Mouse (Mus musculus) olfactory bulb, adult 2 months (tissue): ENCODE data around the gene Atg101. TPM values are rescaled to one million over a fixed set of nuclear protein-coding genes. Genes with fewer than 3 reads are reported as not detected.

Experiments
- H3K27ac ChIP-seq: fragments of 200-500 bp; 2 replicates; pipeline ENCODE4 v1.5.1; 2012; ENCODE audit warnings: low read depth, low read length; ENCODE audit not compliant: insufficient read depth
- H3K4me1 ChIP-seq: fragments of 200-500 bp; 2 replicates; pipeline ENCODE4 v1.6.1; 2012; ENCODE audit warnings: low read length; ENCODE audit not compliant: control insufficient read depth, insufficient read depth
- H3K4me3 ChIP-seq: fragments of 200-500 bp; 2 replicates; pipeline ENCODE4 v1.5.1; 2012; ENCODE audit warnings: mild to moderate bottlenecking, low read depth, low read length, moderate library complexity; ENCODE audit not compliant: insufficient read depth
- CTCF ChIP-seq: fragments of 200-500 bp; IDR thresholded peaks from 2 replicates; pipeline ENCODE4 v1.5.1; 2012; ENCODE audit warnings: low read depth, mild to moderate bottlenecking, low read length, moderate library complexity; ENCODE audit not compliant: insufficient read depth
- POLR2A ChIP-seq: fragments of 200-500 bp; IDR thresholded peaks from 2 replicates; pipeline ENCODE4 v1.6.1; 2012; ENCODE audit warnings: mild to moderate bottlenecking, low read depth, low read length, moderate library complexity; ENCODE audit not compliant: insufficient read depth
- WGBS: fragments of 180-500 bp; shearing (Covaris S2); methylation state at CpG from one replicate; pipeline ENCODE4 v1.1.7; 2018; 5-methylcytosine and 5-hydroxymethylcytosine counted together
- polyA plus RNA-seq: library from polyadenylated mRNA; stranded (reverse); fragments of >200 nt; gene quantifications from 2 replicates; pipeline ENCODE4 v1.2.4, GENCODE M21; 2012; ENCODE audit warnings: low replicate concordance; ENCODE audit not compliant: missing spikeins, insufficient read depth, insufficient read length

The Atg101 gene
- polyA plus RNA-seq, 1 experiment = not detected

DNA sequence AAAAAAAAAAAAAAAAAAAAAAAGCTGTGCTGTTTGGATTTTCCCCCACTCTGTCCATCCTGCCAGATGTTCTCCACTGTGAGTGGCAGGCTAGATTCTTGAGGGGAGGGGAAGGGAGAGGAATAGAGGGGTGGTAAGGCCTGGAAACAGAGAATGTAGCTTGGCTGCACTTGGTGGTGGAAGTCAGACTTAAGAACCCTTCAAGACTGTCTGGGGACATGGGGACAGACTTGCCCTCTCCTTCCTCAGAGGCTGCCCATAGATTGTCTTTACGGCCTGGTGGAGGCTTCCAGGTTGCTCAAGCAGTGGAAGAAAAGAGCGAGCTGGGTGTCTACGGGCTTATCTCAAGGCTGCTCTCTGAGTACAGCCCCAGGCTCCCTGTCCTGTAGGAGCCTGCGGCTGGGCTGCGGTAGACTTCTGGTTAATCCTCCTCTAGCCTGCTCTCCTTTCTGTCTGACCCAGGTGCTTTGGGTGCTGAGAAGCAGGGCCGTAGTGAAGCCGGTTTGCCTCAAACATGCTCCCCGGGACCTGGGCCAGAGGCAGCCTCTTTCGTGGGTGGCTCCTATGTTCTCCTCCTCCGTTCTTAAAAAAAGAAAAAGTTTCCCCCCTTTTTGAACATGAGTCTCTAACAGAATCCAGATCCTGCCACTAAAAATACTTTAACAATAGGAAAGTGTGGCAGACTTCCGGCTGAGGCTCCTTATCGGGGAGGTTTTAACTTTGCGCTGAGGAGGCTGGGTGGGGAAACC is 23.0 kb upstream of the Atg101 start:
- H3K4me3 ChIP-seq = no peak overlapping the region
- WGBS = 34% methylated on average over 13 of the region's 13 CpGs
- no peak overlapping the region for H3K27ac ChIP-seq

DNA sequence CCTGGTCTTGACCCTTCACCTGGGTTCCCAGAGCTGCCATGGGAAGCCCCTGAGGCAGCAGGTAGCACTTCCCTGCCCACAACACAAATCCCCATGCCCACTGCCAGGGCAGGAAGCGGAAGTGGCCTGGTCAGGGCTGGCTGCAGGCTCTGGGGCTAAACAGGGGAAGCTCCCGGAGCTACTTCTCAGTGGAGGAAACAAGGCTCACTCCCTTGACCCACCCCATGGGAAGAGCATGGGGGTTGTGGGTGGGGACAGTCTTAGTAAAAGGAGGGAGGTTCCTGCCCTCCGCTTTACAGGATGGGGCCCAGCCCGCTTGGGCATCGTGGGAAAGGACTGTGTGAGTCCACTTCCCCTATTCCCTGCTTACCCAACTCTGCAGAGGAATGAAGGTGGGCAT is 21.6 kb upstream of the Atg101 start:
- Histone ChIP-seq H3K4me3 (no peak overlapping the region), H3K4me1 (peaks cover 61% of the 10 kb centered on the region), H3K27ac (no peak overlapping the region)
- 80% methylated on average over 5 of the region's 5 CpGs for WGBS
- TF ChIP-seq POLR2A (no peak), CTCF (no peak)

More for the DNA sequence above, 23.0 kb upstream of the Atg101 start:
- TF ChIP-seq POLR2A (no peak), CTCF (no peak)
- H3K4me1 ChIP-seq = peaks cover 68% of the 10 kb centered on the region

DNA sequence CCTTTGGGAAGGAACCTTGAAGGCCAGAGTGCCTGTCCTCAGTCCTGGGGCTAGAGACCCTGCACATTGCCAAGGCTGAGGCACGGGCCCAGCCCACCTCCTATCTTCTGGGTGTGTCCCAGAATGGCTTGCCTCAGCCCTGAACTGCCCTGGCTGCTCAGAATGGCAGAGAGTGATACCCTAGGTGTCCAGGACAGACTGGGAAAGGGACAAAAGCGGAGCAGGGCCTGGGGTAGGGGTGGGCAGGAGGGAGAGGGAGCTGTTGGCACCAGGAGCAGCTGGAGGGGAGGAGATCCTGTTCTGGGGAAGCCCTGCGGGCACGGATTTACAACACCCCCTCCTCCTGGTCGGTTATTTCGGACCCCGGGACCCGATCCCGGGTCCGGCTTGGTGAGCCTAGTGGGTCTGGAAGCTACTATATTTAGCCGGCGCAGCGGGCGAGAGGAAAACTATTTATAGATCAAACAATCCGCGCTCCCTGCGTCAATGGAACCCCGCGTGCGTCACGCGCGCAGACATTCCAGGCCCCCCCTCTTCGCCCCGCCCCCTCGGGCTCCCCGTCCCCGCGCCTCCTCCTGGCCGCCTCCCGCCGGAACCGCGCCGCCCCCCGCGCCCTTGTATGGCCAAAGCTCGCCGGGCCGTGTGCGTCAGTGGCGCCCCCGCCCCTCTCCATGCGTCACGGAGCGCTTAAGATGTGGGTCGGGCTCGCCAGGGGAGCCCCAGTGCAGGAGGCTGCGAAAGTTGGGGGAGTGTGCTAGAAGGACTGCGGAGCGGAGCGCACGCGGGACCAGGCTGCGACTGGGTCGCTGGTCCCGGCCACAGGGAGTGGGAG is 17.7 kb upstream of the Atg101 start:
- TF ChIP-seq CTCF (no peak), POLR2A (peak; percentile 86)
- Histone ChIP-seq H3K4me3 (peak overlapping the region; percentile 53), H3K27ac (peak overlapping the region; percentile 84), H3K4me1 (peaks cover 68% of the 10 kb centered on the region)
- 1% methylated on average over 56 of the region's 57 CpGs for WGBS

DNA sequence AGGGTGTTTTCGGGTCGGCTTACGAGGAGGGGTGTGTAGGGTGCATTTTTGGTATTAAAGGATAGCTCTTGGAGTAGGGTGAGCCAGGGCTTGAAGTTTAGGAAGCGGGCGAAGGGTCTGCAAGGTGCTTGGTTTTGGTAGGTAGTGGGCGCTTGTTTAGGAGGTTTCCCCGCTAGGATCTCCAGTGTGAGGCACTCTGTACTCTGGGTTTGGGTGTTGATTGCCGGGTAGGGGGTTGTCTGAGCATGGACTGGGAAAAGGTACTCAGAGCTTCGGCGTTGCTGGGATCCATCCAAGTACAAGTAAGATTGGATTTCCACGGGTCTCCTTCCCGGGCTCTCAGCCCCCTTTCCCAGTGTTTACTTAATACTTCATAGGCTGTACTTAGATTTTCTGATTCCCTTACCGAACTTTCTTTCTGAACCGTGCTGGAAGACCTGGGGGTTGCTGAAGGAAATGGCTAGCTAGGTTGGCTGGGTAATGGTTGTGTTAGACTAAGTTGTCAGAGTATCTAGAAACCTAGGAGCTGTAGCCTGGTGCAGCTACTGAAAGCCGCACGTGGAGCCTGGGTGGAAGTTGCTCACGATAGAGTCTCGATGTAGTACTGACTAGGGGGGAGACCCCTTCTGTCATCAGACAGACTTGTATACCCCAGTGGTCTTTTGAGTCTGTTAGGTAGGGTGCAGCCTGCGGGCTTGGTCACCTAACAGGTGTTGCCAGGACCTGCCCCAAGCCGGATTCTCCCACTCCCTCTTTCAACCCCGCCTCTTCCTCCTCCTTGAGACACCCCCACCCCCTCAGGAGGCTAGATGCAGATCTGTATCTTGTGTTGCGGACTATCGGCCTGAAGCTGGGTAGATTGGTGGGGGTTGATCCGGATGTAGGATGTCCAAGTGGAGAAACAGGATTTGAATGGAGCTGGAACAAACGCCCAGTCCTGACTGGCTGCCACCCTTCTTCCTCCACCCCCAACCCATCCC is 16.7 kb upstream of the Atg101 start:
- WGBS = 4% methylated on average over 25 of the region's 25 CpGs
- no peak for TF ChIP-seq CTCF
- TF ChIP-seq POLR2A = no peak
- peak overlapping the region; percentile 73 for H3K27ac ChIP-seq

DNA sequence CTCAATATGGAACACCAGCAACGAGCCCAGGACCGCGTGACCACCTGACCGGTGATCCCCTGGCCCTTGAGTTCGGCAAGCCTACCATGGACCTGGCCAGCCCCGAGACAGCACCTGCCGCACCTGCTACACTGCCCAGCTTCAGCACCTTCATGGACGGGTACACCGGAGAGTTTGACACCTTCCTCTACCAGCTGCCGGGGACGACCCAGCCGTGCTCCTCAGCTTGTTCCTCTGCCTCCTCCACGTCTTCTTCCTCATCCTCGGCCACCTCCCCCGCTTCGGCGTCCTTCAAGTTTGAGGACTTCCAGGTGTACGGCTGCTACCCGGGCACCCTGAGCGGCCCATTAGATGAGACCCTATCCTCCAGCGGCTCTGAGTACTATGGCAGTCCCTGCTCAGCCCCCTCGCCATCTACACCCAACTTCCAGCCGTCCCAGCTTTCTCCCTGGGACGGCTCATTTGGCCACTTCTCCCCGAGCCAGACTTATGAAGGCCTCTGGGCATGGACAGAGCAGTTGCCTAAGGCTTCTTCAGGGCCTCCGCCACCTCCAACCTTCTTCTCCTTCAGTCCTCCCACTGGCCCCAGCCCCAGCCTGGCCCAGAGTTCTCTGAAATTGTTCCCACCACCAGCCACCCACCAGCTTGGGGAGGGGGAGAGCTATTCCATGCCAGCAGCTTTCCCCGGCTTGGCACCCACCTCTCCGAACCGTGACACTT is 13.8 kb upstream of the Atg101 start:
- Histone ChIP-seq H3K27ac (peak overlapping the region; percentile 64; the same call in 1 of the 2 replicates), H3K4me3 (peak overlapping the region; percentile 41), H3K4me1 (peaks cover 51% of the 10 kb centered on the region)
- no peak for TF ChIP-seq POLR2A
- TF ChIP-seq CTCF = no peak
- 82% methylated on average over 29 of the region's 29 CpGs for WGBS

More for the DNA sequence above, 16.7 kb upstream of the Atg101 start:
- Histone ChIP-seq H3K4me1 (peaks cover 69% of the 10 kb centered on the region), H3K4me3 (peak overlapping the region; percentile 53)

DNA sequence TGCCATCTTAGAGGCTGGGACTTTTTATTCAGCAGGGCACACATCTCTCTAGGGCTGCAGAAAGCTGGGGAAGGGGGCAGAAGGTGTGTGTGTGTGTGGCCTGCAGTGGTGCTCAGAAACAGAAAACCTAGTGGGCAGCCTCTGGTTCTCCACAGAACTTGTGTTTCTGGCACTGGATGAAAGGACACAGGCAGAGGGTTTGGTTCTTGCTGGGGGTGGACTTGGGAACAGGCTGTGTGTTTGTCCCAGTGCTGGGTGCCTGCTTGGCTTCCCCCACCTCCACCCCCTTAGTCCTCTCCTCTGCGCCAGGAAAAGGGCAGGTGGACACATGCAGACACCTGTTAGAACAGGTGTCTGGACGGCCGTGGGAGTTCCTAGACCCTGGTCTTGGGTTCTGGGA is 13.0 kb upstream of the Atg101 start:
- TF ChIP-seq CTCF (peak; percentile 12; the same call in 1 of the 2 replicates), POLR2A (no peak)
- peak overlapping the region; percentile 41; the same call in 1 of the 2 replicates for H3K4me3 ChIP-seq
- 71% methylated on average over 3 of the region's 3 CpGs for WGBS

DNA sequence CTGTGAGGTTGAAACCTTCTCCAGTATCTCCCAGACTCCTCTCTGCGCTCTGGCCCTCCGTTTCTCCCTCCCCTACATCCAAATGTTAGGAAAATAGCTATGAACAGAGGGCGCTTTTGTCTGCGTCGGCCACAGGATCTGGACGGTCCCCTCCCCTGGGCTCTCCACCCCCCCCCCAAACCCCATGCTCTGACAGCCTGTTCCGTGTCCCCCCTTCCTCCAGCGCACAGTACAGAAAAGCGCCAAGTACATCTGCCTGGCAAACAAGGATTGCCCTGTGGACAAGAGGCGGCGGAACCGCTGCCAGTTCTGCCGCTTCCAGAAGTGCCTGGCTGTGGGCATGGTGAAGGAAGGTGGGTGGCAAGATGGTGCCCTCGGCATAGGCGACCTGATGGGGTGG is 12.6 kb upstream of the Atg101 start:
- TF ChIP-seq CTCF (no peak), POLR2A (no peak)
- 54% methylated on average over 15 of the region's 15 CpGs for WGBS
- Histone ChIP-seq H3K27ac (0 out of 2 replicates have a peak overlapping the region, but pooled peaks have one; percentile 59), H3K4me1 (peaks cover 42% of the 10 kb centered on the region), H3K4me3 (0 out of 2 replicates have a peak overlapping the region, but pooled peaks have one; percentile 41)

More for the DNA sequence above, 13.0 kb upstream of the Atg101 start:
- Histone ChIP-seq H3K27ac (peak overlapping the region; percentile 64), H3K4me1 (peaks cover 45% of the 10 kb centered on the region)

DNA sequence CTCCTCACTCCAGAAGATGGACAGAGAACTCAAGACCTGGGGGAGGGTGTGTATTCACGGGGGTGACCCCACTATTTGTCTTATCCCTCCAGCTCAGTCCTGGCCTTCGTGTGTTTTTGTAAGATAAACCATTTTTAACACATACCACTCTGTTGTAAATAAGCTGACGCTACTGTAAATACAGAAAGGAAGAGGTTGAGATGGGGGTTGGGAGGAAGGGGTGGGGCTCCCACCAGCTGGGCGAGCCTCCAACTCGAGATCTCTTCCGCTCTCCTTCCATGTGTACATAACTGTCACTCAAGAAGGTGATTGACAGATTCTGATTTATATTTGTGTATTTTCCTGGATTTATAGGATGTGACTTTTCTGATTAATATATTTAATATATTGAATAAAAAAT is 9.7 kb upstream of the Atg101 start:
- Histone ChIP-seq H3K4me1 (peaks cover 38% of the 10 kb centered on the region), H3K27ac (no peak overlapping the region), H3K4me3 (no peak overlapping the region)
- WGBS = 62% methylated on average over 6 of the region's 6 CpGs
- TF ChIP-seq POLR2A (no peak), CTCF (no peak)
